Mouse (Mus musculus): Measurements from ENCODE around the gene Add1. TPM values are rescaled to one million over a fixed set of nuclear protein-coding genes. Genes with fewer than 3 reads are reported as not detected.
A peak's percentile ranks its signal among the peaks of the same experiment; 100 is the strongest.

The Add1 gene
- polyA plus RNA-seq (2021) = 279 TPM

DNA sequence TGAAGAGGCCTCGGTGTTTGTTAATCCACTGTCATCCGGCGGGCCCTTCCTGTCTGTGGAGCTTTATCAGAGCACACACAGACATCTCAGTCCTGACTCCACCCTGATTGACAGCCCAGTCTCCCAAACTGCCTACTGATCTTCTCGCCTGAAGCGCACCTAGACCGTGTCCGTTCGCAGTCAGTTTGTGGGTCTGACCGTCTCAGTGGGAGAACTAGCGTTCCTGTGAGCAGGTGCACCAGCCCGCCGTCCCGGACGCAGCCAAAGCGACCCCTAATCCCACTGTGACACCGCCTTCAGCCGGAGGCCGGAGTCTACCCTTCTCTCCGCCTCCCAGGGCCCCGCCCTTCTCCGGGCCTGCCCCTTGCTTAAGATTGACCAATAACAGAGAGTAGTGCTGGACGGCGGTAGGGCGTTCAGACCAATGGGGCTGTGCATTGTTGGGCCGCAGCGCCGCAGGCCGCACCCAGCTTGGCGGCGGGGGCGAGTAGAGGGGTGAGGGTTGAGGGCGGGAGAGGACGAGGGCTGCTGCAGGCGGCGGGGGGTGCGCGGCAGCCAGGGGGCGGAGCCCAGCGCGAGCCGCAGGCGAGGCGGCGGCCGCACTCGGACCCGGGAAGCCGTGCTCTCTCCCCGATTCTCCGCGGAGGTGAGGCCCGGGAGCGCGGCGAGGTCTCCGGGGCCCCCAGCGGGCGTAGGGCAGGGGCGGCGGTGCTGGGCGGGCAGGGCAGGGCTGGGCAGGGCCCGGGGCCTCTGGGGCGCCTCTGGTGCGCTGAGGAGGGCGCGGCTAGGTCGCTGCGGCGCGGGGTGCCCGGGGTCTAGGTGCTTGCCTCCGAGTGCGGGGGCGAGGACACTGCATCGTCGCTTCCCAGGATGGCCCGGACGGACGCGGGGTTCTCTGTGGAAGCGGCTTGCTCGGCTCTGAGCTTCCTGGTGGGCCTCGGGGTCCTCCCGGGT, at the start of gene Add1:
Gene Add1 (plus strand): TSS at position 397 of the 954 bp plus-strand sequence.
- no peak for TF ChIP-seq CTCF (IDR thresholded peaks at IDR 0.05)
- H3K27me3 ChIP-seq = no peaks in the 10 kb centered on the region
- ChIA-PET POLR2A (interaction anchor here (0.5 to 3.2 kb wide), 7 partner anchors 9 to 63 kb away, joined by 3 to 17 read pairs (median 3); partner anchors contain the start of gene Mfsd10), CTCF (interaction anchor here (1.0 kb wide), 1 partner anchor 59 kb away, joined by 3 read pairs; no protein-coding TSS in a partner anchor)
- DNase-seq (ENCODE audit: low read depth, low spot score) (peak; percentile 99), ATAC-seq (peak; percentile 95)
- in situ Hi-C loops (cut with MboI; ENCODE audit: low pct_unique_long_range_greater_than_20kb) = no loop called here

DNA sequence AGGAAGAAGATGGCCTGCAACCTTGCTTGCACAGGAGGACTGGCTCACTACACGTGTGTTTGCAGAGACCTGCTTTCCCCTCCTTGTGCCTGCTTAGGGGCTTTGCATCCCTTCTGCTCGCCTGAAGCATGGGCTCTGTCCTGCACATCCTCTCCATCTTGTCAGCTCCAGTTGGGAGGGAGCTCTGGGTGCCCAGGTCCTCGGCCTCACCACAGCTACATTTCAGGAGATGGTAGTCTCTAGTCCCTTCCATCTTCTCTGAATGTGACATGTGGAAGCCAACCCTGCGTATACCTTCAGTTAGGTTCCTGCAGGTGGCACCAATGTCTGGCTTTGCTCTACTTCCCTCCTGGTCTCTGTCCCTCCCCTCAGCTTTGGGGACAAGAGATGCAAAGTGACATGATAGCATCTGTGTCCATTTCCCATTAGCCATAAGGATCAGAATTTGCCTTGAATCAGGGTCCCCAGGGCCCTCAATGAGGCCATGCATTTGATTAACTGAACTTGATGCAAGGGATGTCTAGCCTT, 49.4 kb upstream of the Add1 start:
- DNase-seq (ENCODE audit: low read depth, low spot score) (no peak), ATAC-seq (no peak)
- ChIA-PET CTCF (interaction anchor here (0.8 to 2.7 kb wide), 4 partner anchors 9 to 130 kb away, joined by 3 to 9 read pairs (median 6); partner anchors contain the start of gene Tnip2), POLR2A (no interaction called here)
- in situ Hi-C loops (cut with MboI; ENCODE audit: low pct_unique_long_range_greater_than_20kb) = no loop called here
- no peak for TF ChIP-seq CTCF (IDR thresholded peaks at IDR 0.05)
- H3K27me3 ChIP-seq = no peaks in the 10 kb centered on the region

DNA sequence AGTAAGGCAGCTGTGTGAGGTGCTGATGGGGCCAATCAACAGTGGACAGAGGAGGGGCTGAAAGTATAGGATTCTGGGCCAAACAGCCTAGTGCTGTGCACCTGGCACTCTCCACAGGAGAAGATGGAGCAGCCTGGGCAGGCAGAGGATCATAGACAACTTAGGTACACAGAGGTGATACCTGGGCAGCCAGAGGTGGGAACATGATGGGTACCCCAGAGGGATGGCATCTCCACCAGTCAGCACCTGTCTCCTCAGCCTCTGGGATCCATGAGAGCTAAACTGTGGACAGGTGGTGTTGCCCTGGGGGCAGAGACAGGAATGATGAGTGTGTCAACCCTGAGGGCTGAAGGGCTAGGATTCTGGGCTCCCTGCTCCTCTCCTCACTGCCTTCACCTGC, 49.0 kb upstream of the Add1 start:
- H3K27me3 ChIP-seq = no peaks in the 10 kb centered on the region
- no peak for TF ChIP-seq CTCF (IDR thresholded peaks at IDR 0.05)
- no peak for DNase-seq (ENCODE audit: low read depth, low spot score)
- ATAC-seq = no peak
- CTCF ChIA-PET = interaction anchor here (1.2 to 2.7 kb wide), 2 partner anchors 10 to 129 kb away, joined by 4 to 9 read pairs; partner anchors contain the start of gene Tnip2
- in situ Hi-C loops (cut with MboI; ENCODE audit: low pct_unique_long_range_greater_than_20kb) = no loop called here
- POLR2A ChIA-PET = no interaction called here

DNA sequence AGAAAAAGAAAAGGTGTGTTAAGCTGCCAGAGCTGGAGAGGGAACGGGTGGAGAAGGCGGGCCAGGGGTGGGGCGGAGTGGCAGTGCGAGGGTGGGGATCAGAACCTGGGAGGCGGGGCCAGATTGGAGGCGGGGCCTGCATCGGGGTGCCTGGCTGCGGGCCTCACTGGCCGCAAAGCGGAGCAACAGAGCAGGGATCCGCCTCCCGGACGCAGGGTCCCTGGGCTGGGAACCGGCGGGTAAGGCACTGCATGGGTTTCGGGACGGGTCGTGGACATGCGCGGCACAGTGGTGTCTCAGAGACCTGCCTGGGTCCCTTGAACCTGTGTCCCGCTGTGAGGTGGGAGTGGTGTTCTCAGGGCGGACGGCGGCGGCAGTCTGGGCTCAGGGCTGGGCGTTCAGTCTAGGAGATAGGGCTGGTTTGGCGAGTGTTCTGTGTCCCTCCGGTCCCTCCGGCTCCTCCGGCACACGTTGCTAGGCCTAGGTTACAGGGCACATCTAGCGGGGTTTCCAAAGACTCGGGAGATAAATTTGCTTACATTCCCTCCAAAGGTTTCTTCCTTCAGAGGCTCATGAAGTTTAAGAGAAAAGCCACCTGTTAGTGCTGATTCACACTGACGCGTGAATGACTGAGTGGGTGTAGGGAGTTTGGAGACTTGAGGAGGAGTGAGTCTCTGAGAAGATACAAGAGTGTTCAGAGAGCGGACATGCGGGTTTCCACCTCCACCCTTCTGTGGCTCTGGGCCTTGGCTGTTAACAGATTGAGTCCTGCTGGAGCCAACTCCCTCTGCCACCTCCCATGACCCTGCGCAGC, 47.6 kb upstream of the Add1 start, which contains the start of gene Sh3bp2:
Gene Sh3bp2 (plus strand): TSS at position 176 of the 814 bp plus-strand sequence.
- POLR2A ChIA-PET = interaction anchor here (0.5 kb wide), 1 partner anchor 301 kb away, joined by 3 read pairs; no protein-coding TSS in a partner anchor

DNA sequence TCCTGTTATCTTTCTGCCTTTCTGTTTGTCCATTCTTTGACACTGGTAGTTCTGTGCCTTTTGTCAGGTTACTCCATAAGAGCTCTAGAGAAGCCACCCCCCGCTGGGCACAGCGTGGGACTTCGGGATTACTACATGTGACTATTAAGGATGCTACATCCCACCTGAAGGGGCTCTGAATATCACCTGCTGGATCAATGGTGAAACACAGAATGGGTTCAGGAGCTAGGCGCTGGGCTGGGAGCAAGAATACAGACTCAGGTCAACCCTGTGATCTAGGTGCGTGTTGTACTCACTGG, 47.0 kb upstream of the Add1 start:
- no peak for ATAC-seq
- no peak for TF ChIP-seq CTCF (IDR thresholded peaks at IDR 0.05)
- POLR2A ChIA-PET = interaction anchor here (0.5 kb wide), 1 partner anchor 301 kb away, joined by 3 read pairs; no protein-coding TSS in a partner anchor

More for the DNA sequence above, 47.6 kb upstream of the Add1 start, which contains the start of gene Sh3bp2:
- in situ Hi-C loops (cut with MboI; ENCODE audit: low pct_unique_long_range_greater_than_20kb) = no loop called here
- DNase-seq (ENCODE audit: low read depth, low spot score) (no peak), ATAC-seq (peak; percentile 51)
- TF ChIP-seq CTCF (IDR thresholded peaks at IDR 0.05) = no peak
- no peaks in the 10 kb centered on the region for H3K27me3 ChIP-seq
- CTCF ChIA-PET = no interaction called here

DNA sequence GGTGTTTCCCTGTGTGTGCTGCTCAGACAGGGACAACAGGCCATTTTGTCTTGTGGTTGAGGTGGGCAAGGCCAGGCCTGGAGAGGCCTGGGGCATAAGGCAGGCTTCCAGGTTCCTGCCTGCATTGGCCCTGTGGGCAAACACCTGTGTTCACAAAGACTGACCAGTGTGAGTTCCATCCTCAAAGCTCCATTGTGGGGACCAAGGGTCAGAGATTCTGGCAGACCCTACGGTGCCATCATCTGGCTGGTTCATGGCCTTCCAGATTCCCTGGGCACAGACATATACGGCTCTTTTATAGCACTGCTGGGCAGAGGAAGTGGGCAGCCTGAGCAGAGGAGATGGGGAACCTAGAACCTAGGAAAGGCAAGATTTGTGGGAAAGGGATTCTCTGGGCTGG, 46.1 kb upstream of the Add1 start:
- TF ChIP-seq CTCF (IDR thresholded peaks at IDR 0.05) = no peak
- POLR2A ChIA-PET = no interaction called here

More for the DNA sequence above, 47.0 kb upstream of the Add1 start:
- H3K27me3 ChIP-seq = no peaks in the 10 kb centered on the region
- in situ Hi-C loops (cut with MboI; ENCODE audit: low pct_unique_long_range_greater_than_20kb) = no loop called here
- CTCF ChIA-PET = no interaction called here
- no peak for DNase-seq (ENCODE audit: low read depth, low spot score)

DNA sequence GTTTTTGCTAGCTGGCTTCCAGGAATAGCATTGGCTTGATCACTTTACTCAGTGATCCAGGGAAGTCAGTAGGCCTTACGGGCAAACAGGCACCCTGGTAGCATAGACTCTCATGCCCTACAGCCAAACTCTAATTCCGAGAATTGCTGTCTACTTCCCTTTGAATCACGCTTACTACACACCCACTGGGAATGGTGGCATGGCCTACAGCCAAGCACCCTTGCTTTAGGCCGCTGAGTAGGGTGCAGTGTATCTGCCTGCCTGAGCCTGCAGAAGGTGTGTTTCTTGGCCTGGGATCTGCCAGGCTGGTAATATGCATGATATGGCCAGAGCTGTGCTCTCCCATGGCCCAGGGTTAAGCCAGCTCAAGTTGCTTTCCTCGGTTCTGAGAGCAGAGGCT, 44.7 kb upstream of the Add1 start:
- ChIA-PET POLR2A (interaction anchor here (0.9 to 1.3 kb wide), 3 partner anchors 15 to 109 kb away, joined by 3 to 5 read pairs (median 5); partner anchors contain the start of gene Tnip2), CTCF (interaction anchor here (1.2 to 1.7 kb wide), 3 partner anchors 9 to 14 kb away, joined by 4 to 5 read pairs (median 5); no protein-coding TSS in a partner anchor)
- H3K27me3 ChIP-seq = no peaks in the 10 kb centered on the region
- no peak for TF ChIP-seq CTCF (IDR thresholded peaks at IDR 0.05)
- in situ Hi-C loops (cut with MboI; ENCODE audit: low pct_unique_long_range_greater_than_20kb) = no loop called here
- ATAC-seq (peak; percentile 3), DNase-seq (ENCODE audit: low read depth, low spot score) (no peak)

More for the DNA sequence above, 46.1 kb upstream of the Add1 start:
- ATAC-seq (no peak), DNase-seq (ENCODE audit: low read depth, low spot score) (no peak)
- H3K27me3 ChIP-seq = no peaks in the 10 kb centered on the region
- in situ Hi-C loops (cut with MboI; ENCODE audit: low pct_unique_long_range_greater_than_20kb) = no loop called here
- CTCF ChIA-PET = no interaction called here

DNA sequence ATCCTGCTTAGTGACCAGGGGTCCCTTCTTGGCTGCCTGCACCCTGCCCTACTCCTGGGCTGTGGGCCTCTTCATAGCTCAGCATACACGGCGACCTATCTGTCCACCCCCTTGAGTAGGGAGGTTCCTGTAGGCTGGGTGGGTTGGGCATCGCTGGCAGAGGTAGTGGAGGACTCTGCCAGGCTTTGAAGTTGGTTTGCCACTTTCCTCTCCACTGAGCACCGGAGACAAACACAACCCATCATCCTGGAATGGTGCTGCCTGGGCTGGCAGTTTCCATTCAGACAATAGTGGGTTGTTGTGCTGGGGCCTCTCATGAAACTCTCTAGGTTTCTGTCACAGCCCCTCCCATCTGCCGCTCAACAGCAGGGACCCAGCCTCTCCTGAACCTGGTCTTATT, 43.3 kb upstream of the Add1 start:
- ATAC-seq (no peak), DNase-seq (ENCODE audit: low read depth, low spot score) (no peak)
- ChIA-PET POLR2A (interaction anchor here (1.2 to 1.3 kb wide), 2 partner anchors 17 to 108 kb away, joined by 3 to 5 read pairs; partner anchors contain the start of gene Tnip2), CTCF (interaction anchor here (0.8 to 1.7 kb wide), 5 partner anchors 9 to 85 kb away, joined by 3 to 5 read pairs (median 4); no protein-coding TSS in a partner anchor)
- H3K27me3 ChIP-seq = no peaks in the 10 kb centered on the region
- no peak for TF ChIP-seq CTCF (IDR thresholded peaks at IDR 0.05)
- in situ Hi-C loops (cut with MboI; ENCODE audit: low pct_unique_long_range_greater_than_20kb) = no loop called here

DNA sequence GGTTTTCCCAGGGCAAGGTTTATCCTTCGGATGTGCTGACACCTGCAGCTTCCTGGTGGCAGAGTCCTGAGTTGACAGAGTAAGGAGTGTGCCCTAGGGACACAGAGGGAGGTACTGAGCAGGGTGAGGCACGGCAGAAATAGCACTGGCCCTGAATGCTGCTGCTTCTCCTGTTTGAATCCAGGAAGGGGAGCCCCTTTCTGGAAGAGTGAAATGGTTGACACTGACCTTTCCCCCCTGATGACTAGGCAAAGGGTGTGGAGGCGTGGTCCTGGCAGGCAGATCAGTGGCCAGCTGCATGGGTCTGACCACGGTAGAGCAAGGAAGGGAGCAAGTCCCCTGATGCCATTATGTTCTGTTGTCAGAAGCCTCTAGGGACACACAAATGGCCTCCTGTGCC, 42.8 kb upstream of the Add1 start:
- no peak for ATAC-seq
- POLR2A ChIA-PET = no interaction called here
- CTCF ChIA-PET = interaction anchor here (0.9 to 1.4 kb wide), 2 partner anchors 13 to 85 kb away, joined by 3 read pairs; no protein-coding TSS in a partner anchor
- no peaks in the 10 kb centered on the region for H3K27me3 ChIP-seq
- TF ChIP-seq CTCF (IDR thresholded peaks at IDR 0.05) = no peak
- DNase-seq (ENCODE audit: low read depth, low spot score) = no peak
- in situ Hi-C loops (cut with MboI; ENCODE audit: low pct_unique_long_range_greater_than_20kb) = no loop called here

DNA sequence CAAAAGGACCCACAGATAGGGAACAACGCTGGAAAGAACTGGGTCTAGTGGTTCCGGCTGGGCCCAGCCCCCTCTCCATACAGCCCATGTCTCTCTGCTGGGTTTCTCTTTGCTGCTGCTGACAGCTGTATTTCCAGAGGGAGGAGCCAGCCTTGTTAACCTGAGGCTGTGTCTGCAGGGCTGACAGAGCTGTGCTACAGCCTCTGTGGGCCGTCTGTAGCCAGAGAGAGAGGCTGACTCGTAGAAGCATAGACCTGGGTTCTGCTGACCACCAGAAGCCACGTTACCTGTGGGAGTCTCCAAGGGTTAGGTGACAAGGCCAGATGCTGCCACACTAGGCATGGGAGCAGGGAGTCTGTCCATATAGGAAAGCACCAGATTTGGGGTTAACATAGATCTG, 40.4 kb upstream of the Add1 start:
- H3K27me3 ChIP-seq = no peaks in the 10 kb centered on the region
- POLR2A ChIA-PET = no interaction called here
- TF ChIP-seq CTCF (IDR thresholded peaks at IDR 0.05) = no peak
- in situ Hi-C loops (cut with MboI; ENCODE audit: low pct_unique_long_range_greater_than_20kb) = no loop called here
- DNase-seq (ENCODE audit: low read depth, low spot score) = no peak
- no peak for ATAC-seq
- CTCF ChIA-PET = interaction anchor here (1.4 to 2.4 kb wide), 4 partner anchors 14 to 127 kb away, joined by 3 to 6 read pairs (median 4); partner anchors contain the start of gene Grk4
